Mouse (Mus musculus) kidney, adult 2 months (tissue): ENCODE measurements around the gene Spata5. TPM values are rescaled to one million over a fixed set of nuclear protein-coding genes. Genes with fewer than 3 reads are reported as not detected.

Experiments used
- DNase-seq: peaks from one replicate; pipeline ENCODE4 v3.0.0; 2021
- H3K27ac ChIP-seq: fragments of 200-500 bp; 2 replicates; pipeline ENCODE4 v1.5.1; 2012; ENCODE audit warnings: low read depth, low read length, control low read depth, inconsistent platforms; ENCODE audit not compliant: insufficient read depth
- H3K27me3 ChIP-seq: fragments of 200-500 bp; replicated peaks from 2 replicates; pipeline ENCODE4 v1.6.1; 2012; ENCODE audit warnings: mild to moderate bottlenecking, moderate library complexity, low read length, inconsistent platforms; ENCODE audit not compliant: control insufficient read depth, insufficient read depth
- H3K36me3 ChIP-seq: fragments of 200-500 bp; 2 replicates; pipeline ENCODE4 v1.6.1; 2012; ENCODE audit warnings: mild to moderate bottlenecking, moderate library complexity, low read length, inconsistent platforms; ENCODE audit not compliant: control insufficient read depth, insufficient read depth
- H3K4me1 ChIP-seq: fragments of 200-500 bp; 2 replicates; pipeline ENCODE4 v1.6.1; 2011; ENCODE audit warnings: low read length; ENCODE audit not compliant: control insufficient read depth, insufficient read depth
- H3K4me3 ChIP-seq: fragments of 200-500 bp; 2 replicates; pipeline ENCODE4 v1.5.1; 2011; ENCODE audit warnings: mild to moderate bottlenecking, low read depth, low read length, control low read depth; ENCODE audit not compliant: insufficient read depth
- CTCF ChIP-seq: fragments of 200-500 bp; conservative IDR thresholded peaks from 2 replicates; pipeline ENCODE4 v1.5.1; 2011; ENCODE audit warnings: low read depth, mild to moderate bottlenecking, control low read depth, low read length, moderate library complexity, mixed read lengths; ENCODE audit not compliant: insufficient read depth, insufficient read length
- POLR2A ChIP-seq: fragments of 200-500 bp; IDR thresholded peaks from one replicate; pipeline ENCODE4 v1.6.1; 2011; ENCODE audit warnings: low read depth, low read length, control low read depth
- WGBS: fragments of 180-500 bp; shearing (Covaris S2); methylation state at CpG from one replicate; pipeline ENCODE4 v1.1.7; 2018; 5-methylcytosine and 5-hydroxymethylcytosine counted together
- polyA plus RNA-seq: library from polyadenylated mRNA; depleted of rRNA; stranded (reverse); fragments of >200 nt; gene quantifications from 2 replicates; pipeline ENCODE4 v1.2.3, GENCODE M21; 2012

The Spata5 gene
- polyA plus RNA-seq, 1 experiment = 2.7 TPM

GRCm38 (mm10) chr3:37420641-37421040 lies 945 bp downstream of the Spata5 start:
- WGBS = under 1% methylated on average over 24 of the region's 24 CpGs
- Histone ChIP-seq H3K27me3 (no peaks in the 10 kb centered on the region), H3K36me3 (no peaks in the 10 kb centered on the region), H3K4me3 (peak overlapping the region; percentile 78), H3K4me1 (peaks cover 3% of the 10 kb centered on the region; the same call in 1 of the 2 replicates), H3K27ac (no peak overlapping the region)
- TF ChIP-seq CTCF = no peak
- TF ChIP-seq POLR2A = no peak
- DNase-seq = peak; percentile 44

- WGBS = 8% methylated on average over 3 of the region's 3 CpGs
- Histone ChIP-seq H3K4me1 (peaks cover 3% of the 10 kb centered on the region; the same call in 1 of the 2 replicates), H3K27me3 (no peaks in the 10 kb centered on the region), H3K4me3 (peak overlapping the region; percentile 78), H3K36me3 (no peaks in the 10 kb centered on the region), H3K27ac (no peak overlapping the region)
- TF ChIP-seq CTCF = no peak
- no peak for TF ChIP-seq POLR2A
- DNase-seq = no peak
These were observed 1.5 kb downstream of the Spata5 start for GRCm38 (mm10) chr3:37421179-37421578.

- Histone ChIP-seq H3K4me3 (no peak overlapping the region), H3K36me3 (no peaks in the 10 kb centered on the region; the same call in 1 of the 2 replicates), H3K27me3 (no peaks in the 10 kb centered on the region), H3K27ac (no peak overlapping the region), H3K4me1 (peaks cover 3% of the 10 kb centered on the region; the same call in 1 of the 2 replicates)
- DNase-seq = no peak
- WGBS = 93% methylated on average over 3 of the region's 3 CpGs
- TF ChIP-seq CTCF (no peak), POLR2A (no peak)
These were observed 6.4 kb downstream of the Spata5 start for GRCm38 (mm10) chr3:37426069-37426468.

GRCm38 (mm10) chr3:37430359-37430758 lies 10.7 kb downstream of the Spata5 start:
- Histone ChIP-seq H3K4me3 (no peak overlapping the region), H3K27me3 (no peaks in the 10 kb centered on the region), H3K27ac (no peak overlapping the region), H3K4me1 (no peaks in the 10 kb centered on the region), H3K36me3 (no peaks in the 10 kb centered on the region; the same call in 1 of the 2 replicates)
- DNase-seq = no peak
- TF ChIP-seq CTCF (no peak), POLR2A (no peak)

- 82% methylated on average over 1 of the region's 1 CpGs for WGBS
- Histone ChIP-seq H3K27ac (no peak overlapping the region), H3K4me3 (no peak overlapping the region), H3K27me3 (no peaks in the 10 kb centered on the region), H3K36me3 (peaks cover 1% of the 10 kb centered on the region; the same call in 1 of the 2 replicates), H3K4me1 (no peaks in the 10 kb centered on the region)
- TF ChIP-seq CTCF (no peak), POLR2A (no peak)
- DNase-seq = no peak
These were observed 20.1 kb downstream of the Spata5 start for GRCm38 (mm10) chr3:37439770-37440169.

- no peak for TF ChIP-seq POLR2A
- no peak for TF ChIP-seq CTCF
- 85% methylated on average over 2 of the region's 2 CpGs for WGBS
- no peaks in the 10 kb centered on the region for H3K4me1 ChIP-seq
- H3K27ac ChIP-seq = no peak overlapping the region
- no peak for DNase-seq
- no peaks in the 10 kb centered on the region for H3K36me3 ChIP-seq
- no peak overlapping the region for H3K4me3 ChIP-seq
- no peaks in the 10 kb centered on the region for H3K27me3 ChIP-seq
These were observed 23.7 kb downstream of the Spata5 start for GRCm38 (mm10) chr3:37443409-37443808.

GRCm38 (mm10) chr3:37455992-37456391 lies 36.3 kb downstream of the Spata5 start:
- no peak for DNase-seq
- no peak for TF ChIP-seq POLR2A
- TF ChIP-seq CTCF = no peak
- no peak overlapping the region for H3K4me3 ChIP-seq
- H3K4me1 ChIP-seq = no peaks in the 10 kb centered on the region
- 89% methylated on average over 1 of the region's 1 CpGs for WGBS
- no peaks in the 10 kb centered on the region for H3K27me3 ChIP-seq
- no peak overlapping the region for H3K27ac ChIP-seq
- H3K36me3 ChIP-seq = no peaks in the 10 kb centered on the region; the same call in 1 of the 2 replicates
